Mouse (Mus musculus) heart, embryonic 16.5 days (tissue): Measurements from ENCODE around the gene Akap13. TPM values are rescaled to one million over a fixed set of nuclear protein-coding genes. Genes with fewer than 3 reads are reported as not detected.
"Not testable (repeated sequence)": the region's sequence is repeated elsewhere in the genome, so short reads cannot be mapped to it uniquely, and the experiment has no call there.

Experiments used
- ATAC-seq: fragments of 200-750 bp; cut with Nextera tagmentation; replicated peaks from 2 replicates; pipeline ENCODE4 v1.8.0; 2017; ENCODE audit warnings: moderate number of reproducible peaks; ENCODE audit not compliant: insufficient read depth, low FRiP score; ENCODE audit errors: extremely low read depth
- H3K27ac ChIP-seq: fragments of 300-500 bp; sonication (generic); 2 replicates; pipeline ENCODE4 v1.5.1; 2014; ENCODE audit warnings: mild to moderate bottlenecking, low read length, control low read depth, moderate library complexity
- H3K27me3 ChIP-seq: fragments of 300-500 bp; sonication (generic); 2 replicates; pipeline ENCODE4 v1.6.1; 2014; ENCODE audit warnings: low read length, mixed read lengths; ENCODE audit not compliant: control insufficient read depth, insufficient read depth
- H3K36me3 ChIP-seq: fragments of 300-500 bp; sonication (generic); 2 replicates; pipeline ENCODE4 v1.6.1; 2014; ENCODE audit not compliant: control insufficient read depth, insufficient read depth
- H3K4me1 ChIP-seq: fragments of 300-500 bp; sonication (generic); 2 replicates; pipeline ENCODE4 v1.6.1; 2014; ENCODE audit warnings: low read length, mixed read lengths; ENCODE audit not compliant: control insufficient read depth, insufficient read depth
- H3K4me2 ChIP-seq: fragments of 300-500 bp; sonication (generic); 2 replicates; pipeline ENCODE4 v1.6.1; 2014; ENCODE audit warnings: low read depth, mild to moderate bottlenecking, control low read depth, low read length
- H3K4me3 ChIP-seq: fragments of 300-500 bp; sonication (generic); 2 replicates; pipeline ENCODE4 v1.5.1; 2014; ENCODE audit warnings: mild to moderate bottlenecking, control low read depth, low read length
- H3K9ac ChIP-seq: fragments of 300-500 bp; sonication (generic); 2 replicates; pipeline ENCODE4 v1.6.1; 2014; ENCODE audit warnings: low read length, control low read depth
- H3K9me3 ChIP-seq: fragments of 300-500 bp; sonication (generic); replicated peaks from 2 replicates; pipeline ENCODE4 v1.6.1; 2016; ENCODE audit warnings: low read length; ENCODE audit not compliant: control insufficient read depth
- WGBS: fragments of 180-500 bp; shearing (Covaris S2); extraction: QIAGEN DNeasy Blood & Tissue Kit; methylation state at CpG from one replicate; pipeline ENCODE4 v1.1.7; 2014; 5-methylcytosine and 5-hydroxymethylcytosine counted together
- polyA plus RNA-seq: library from polyadenylated mRNA; unstranded; fragments of >200 nt; fragmentation: Nextera tagmentation; extraction: Ambion mirVana; gene quantifications from 2 replicates; pipeline ENCODE4 v1.2.1, GENCODE M21; 2015

Akap13 gene
- polyA plus RNA-seq, 1 experiment from 2014 or later: 47.3 TPM

GRCm38 (mm10) chr7:75752442-75753191, 297.3 kb downstream of the Akap13 start:
- Histone ChIP-seq H3K9ac (no peak overlapping the region), H3K27ac (no peak overlapping the region), H3K4me1 (peaks cover 14% of the 10 kb centered on the region), H3K4me2 (no peak overlapping the region), H3K27me3 (no peaks in the 10 kb centered on the region), H3K4me3 (no peak overlapping the region), H3K9me3 (no peaks in the 10 kb centered on the region), H3K36me3 (peaks cover 55% of the 10 kb centered on the region)
- no peak for ATAC-seq
- 62% methylated on average over 22 of the region's 22 CpGs for WGBS

- ATAC-seq: no peak
- Histone ChIP-seq H3K27me3 (no peaks in the 10 kb centered on the region), H3K36me3 (peaks cover 48% of the 10 kb centered on the region)
These were observed 298.0 kb downstream of the Akap13 start for GRCm38 (mm10) chr7:75753192-75753783.

GRCm38 (mm10) chr7:75754587-75755499, 299.5 kb downstream of the Akap13 start:
- 64% methylated on average over 8 of the region's 8 CpGs for WGBS
- H3K27me3 ChIP-seq: no peaks in the 10 kb centered on the region
- peaks cover 38% of the 10 kb centered on the region for H3K36me3 ChIP-seq
- H3K4me1 ChIP-seq: peaks cover 3% of the 10 kb centered on the region; the same call in 1 of the 2 replicates
- H3K27ac ChIP-seq: no peak overlapping the region
- no peak for ATAC-seq
- no peak overlapping the region for H3K4me3 ChIP-seq
- no peak overlapping the region for H3K4me2 ChIP-seq
- H3K9ac ChIP-seq: no peak overlapping the region
- no peaks in the 10 kb centered on the region for H3K9me3 ChIP-seq

More at GRCm38 (mm10) chr7:75753192-75753783, 298.0 kb downstream of the Akap13 start:
- H3K4me3 ChIP-seq: no peak overlapping the region
- H3K9ac ChIP-seq: no peak overlapping the region
- 55% methylated on average over 12 of the region's 12 CpGs for WGBS
- H3K9me3 ChIP-seq: no peaks in the 10 kb centered on the region
- no peak overlapping the region for H3K4me2 ChIP-seq
- no peak overlapping the region for H3K27ac ChIP-seq
- peaks cover 9% of the 10 kb centered on the region for H3K4me1 ChIP-seq

- WGBS: 90% methylated on average over 8 of the region's 8 CpGs
- no peak for ATAC-seq
- H3K27ac ChIP-seq: no peak overlapping the region
- peaks cover 27% of the 10 kb centered on the region for H3K36me3 ChIP-seq
- H3K4me3 ChIP-seq: no peak overlapping the region
- no peaks in the 10 kb centered on the region for H3K27me3 ChIP-seq
- H3K9ac ChIP-seq: no peak overlapping the region
- no peaks in the 10 kb centered on the region for H3K9me3 ChIP-seq
- H3K4me1 ChIP-seq: peaks cover 3% of the 10 kb centered on the region; the same call in 1 of the 2 replicates
- H3K4me2 ChIP-seq: no peak overlapping the region
These were observed 300.6 kb downstream of the Akap13 start for GRCm38 (mm10) chr7:75755861-75756449.

DNA sequence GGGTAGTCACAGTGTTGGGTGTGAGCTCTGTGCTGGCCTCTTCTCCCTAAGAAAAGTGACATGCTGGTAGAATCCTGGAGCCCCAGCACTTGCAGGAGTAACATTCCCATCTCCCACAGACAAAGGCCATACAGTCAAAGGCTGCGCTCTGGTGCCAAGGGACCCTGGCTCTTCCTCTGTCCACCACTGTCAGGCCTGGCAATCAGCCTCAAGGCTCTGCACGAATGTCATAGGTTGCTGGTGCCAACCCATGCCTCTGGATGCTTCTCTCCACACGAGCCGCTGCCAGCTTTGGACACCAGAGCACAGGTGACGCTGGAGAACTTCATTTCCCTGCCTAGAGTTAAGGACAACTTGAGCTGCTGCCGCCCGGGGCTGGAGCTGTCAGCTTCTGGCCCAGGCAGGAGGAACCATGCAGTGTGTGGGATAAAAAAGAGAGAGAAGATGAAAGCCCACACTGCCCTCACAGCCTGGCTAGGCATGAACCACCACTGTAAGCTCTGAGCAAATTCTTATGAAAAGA, 304.7 kb downstream of the Akap13 start:
- 80% methylated on average over 7 of the region's 7 CpGs for WGBS
- Histone ChIP-seq H3K4me3 (no peak overlapping the region), H3K9ac (no peak overlapping the region), H3K27me3 (no peaks in the 10 kb centered on the region), H3K4me2 (no peak overlapping the region), H3K9me3 (no peaks in the 10 kb centered on the region), H3K36me3 (peaks cover 10% of the 10 kb centered on the region), H3K4me1 (0 out of 2 replicates have a peak, but pooled peaks cover 3% of the 10 kb centered on the region), H3K27ac (no peak overlapping the region)
- no peak for ATAC-seq

DNA sequence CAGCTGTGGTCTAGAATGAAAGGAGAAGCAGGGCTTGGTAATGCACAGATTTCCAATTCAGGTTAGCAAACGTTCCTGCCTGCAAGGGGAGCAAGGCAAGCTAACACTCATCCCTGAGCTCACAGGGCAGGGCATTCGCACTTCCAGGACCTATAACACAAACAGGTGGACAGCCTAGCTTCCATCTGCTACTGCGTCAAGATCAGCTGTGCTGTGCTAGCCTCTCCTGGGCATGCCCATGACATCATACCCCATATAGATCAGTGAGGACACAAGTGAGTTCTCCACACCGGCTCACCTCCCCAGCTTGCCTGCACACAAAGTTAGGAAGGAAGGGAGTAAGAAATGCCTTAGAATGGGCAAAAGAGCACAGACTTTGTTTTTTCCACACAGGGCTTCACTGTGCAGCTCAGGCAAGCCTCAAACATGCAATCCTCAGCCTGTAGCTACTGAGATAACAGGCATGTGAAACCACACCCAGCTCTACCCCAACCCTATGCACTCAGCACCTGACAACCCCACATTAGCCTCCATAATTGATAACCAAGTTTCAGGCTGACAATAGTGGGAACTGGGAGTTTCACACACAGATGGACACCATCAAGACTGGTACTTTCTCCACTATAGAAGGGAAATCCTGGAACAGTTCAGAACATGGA, 305.5 kb downstream of the Akap13 start:
- H3K4me1 ChIP-seq, H3K9me3 ChIP-seq, H3K4me2 ChIP-seq, H3K9ac ChIP-seq, H3K36me3 ChIP-seq, H3K27ac ChIP-seq, ATAC-seq, H3K27me3 ChIP-seq, H3K4me3 ChIP-seq: not testable (repeated sequence)
- WGBS: 62% methylated on average over 4 of the region's 4 CpGs

DNA sequence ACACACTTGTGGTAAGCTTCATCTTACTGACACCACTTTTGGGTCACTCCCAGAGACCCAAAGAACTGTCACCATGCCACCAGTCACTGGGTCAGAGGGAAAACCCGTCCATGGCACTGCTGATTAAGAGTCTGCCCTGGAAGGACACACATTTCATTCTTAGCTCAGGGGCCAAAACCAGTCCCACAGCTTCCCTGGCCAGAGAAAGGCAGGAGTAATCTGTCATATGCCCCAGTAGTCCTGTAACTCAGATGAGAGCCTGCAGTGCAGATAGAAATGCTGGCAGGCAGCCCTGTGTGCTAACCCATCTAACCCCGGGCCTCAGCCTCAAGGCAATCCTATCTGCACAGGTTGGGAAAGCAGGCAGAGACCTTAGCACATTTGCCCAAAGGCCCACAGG, 306.9 kb downstream of the Akap13 start:
- not testable (repeated sequence) for H3K36me3 ChIP-seq, H3K27me3 ChIP-seq, H3K4me2 ChIP-seq, H3K9me3 ChIP-seq, H3K9ac ChIP-seq, H3K4me1 ChIP-seq, H3K4me3 ChIP-seq
- 10% methylated on average over 2 of the region's 2 CpGs for WGBS
- peak; percentile 65 for ATAC-seq
- H3K27ac ChIP-seq: peak overlapping the region; percentile 55

DNA sequence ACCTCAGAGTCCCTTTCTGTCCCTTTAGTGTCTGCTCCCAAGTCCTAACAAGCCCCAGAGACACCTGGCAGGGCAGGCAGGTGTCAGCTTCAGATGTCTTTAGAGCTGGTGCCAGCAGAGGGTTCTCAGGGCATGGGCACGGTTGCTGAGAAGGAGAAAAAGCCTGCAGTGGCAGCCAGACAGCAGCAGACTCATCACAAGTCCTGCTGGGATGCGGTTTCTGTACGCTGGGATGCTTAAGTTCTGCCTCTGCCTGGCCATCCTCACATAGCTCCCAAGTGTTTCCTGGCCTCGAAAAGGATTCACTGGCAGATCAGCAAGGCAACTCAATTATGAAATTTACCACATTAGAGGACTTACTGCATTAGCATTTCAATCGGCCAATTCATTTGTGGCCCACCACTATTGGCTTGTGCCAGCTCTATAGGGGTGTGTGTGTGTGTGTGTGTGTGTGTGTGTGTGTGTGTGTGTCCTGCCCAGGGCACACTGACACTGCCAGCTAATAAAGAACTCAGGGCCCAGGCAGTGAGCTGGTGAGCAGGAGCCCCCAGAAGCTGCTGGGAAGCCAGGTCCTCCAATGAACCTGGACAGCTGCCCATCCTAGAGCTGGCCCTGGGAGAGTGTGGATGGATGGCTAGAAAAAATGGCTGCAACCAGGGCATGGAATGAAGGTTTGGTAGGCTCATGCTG, 311.9 kb downstream of the Akap13 start:
- 40% methylated on average over 1 of the region's 5 CpGs for WGBS
- not testable (repeated sequence) for H3K9me3 ChIP-seq, H3K27me3 ChIP-seq, ATAC-seq, H3K27ac ChIP-seq, H3K4me1 ChIP-seq, H3K9ac ChIP-seq, H3K4me2 ChIP-seq, H3K4me3 ChIP-seq
- H3K36me3 ChIP-seq: peaks cover 27% of the 10 kb centered on the region
